Mouse (Mus musculus) frontal cortex, postnatal 14 days (tissue): ENCODE data around the gene Stk32c.

Source experiments
- DNase-seq, 2 experiments: peaks; one replicate each; pipeline ENCODE4 v3.0.0; 2022; ENCODE audit warnings: low spot score in 2 of 2

Stk32c gene

GRCm38 (mm10) chr7:139228447-139229171 is 15.5 kb upstream of the Stk32c start:
- no peak for DNase-seq

- DNase-seq: no peak
These were observed 13.3 kb upstream of the Stk32c start for GRCm38 (mm10) chr7:139226416-139226815.

DNA sequence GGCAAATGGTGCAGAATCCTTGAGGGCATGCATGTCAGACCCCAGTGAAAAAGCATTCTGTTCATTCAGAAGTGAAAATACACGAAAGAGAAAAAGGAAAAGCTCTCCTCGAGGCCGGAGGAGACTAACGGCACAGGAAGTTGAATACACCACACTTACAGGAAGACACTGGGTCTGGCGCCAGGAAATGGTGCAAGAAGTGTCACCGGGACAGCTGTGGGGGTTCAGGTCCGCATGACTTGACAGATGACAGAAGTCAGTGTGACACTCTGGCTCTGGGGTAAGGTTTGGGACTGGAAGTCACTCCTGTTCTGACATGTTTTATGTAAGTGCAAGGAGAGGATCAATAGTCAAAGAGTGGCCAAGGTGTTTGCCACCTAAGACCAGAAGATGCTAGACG is 11.6 kb upstream of the Stk32c start:
- no peak for DNase-seq

DNA sequence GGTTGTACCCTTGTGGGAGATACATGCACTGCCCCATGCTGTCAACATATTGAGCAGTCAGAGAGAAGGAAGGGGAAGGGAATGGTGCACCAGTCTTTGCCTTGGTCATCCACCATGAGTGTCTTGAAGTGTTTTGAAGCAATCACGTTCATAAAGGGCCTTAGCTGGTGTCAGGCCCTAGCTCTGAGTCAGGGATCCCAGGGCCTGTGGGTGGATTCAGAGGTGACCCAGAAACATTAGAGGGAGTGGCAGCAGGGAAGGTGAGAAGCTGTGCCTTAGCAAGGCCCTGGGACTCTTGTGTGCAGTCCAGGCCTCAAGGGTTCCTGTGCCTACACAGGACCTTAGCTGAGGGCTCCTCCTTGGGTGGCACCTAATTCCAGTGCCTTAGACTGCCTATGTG is 11.0 kb upstream of the Stk32c start:
- no peak for DNase-seq

DNA sequence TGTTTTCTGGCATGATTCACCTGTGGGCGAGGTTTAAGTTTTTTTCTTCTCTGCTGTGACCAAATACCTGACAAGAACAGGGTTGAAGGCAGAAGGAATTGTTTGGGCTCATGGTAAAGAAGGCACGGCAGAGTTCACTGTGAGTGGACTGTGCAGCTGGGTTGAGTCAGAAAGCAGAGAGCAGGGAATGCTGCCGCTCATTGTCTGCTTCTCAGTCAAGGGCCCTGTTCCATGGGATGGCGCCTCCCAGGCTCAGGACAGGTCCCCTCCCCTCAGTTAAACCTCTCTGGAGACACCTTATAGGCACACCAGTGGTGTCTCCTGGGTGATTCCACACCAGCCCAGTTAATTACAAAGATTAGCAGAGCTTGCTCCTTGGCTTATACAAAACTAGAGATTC is 9.2 kb upstream of the Stk32c start:
- DNase-seq: no peak

DNA sequence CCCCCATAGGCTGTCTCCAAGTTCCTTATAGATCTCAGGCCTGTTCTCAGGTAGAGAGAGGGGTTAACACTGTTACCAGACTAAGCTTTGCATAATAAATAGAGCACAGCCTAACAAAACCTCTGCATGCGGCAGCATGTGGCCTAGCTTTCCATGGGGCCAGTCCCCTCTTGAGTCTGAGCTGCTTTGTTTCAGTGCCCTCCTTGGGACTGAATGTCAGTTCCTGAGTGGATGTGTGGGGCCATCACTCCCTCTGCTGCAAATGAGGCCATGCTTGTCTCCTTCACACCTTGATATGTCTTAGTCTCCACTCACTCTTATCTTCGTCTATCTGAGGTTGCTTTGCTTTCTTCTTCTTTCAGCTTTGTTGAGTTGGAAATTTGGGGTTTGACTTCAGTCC is 8.7 kb upstream of the Stk32c start:
- no peak for DNase-seq

GRCm38 (mm10) chr7:139221072-139221471 is 8.0 kb upstream of the Stk32c start:
- DNase-seq: no peak

GRCm38 (mm10) chr7:139220303-139220702 is 7.2 kb upstream of the Stk32c start:
- DNase-seq: peak in 1 of 2 experiments; percentile 18

DNA sequence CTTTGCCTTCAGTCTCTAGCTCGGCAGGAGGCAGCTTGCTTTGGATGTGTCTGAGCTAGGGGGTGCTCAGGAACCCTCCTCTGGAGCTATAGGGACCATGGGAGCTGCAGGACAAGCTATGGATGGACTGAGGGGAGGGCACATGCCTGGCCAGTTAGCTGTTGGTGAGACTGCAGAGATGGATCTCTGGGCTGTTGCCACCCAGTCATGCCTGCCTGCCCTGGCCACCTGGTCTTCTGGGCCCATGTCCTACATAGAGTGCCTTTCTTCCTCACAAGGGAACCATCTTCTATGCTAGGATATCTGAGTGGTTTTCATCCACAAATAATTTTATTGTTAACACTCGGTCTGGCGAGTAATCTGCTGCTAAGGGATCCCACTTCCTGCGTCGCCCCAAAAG is 6.4 kb upstream of the Stk32c start:
- no peak for DNase-seq

DNA sequence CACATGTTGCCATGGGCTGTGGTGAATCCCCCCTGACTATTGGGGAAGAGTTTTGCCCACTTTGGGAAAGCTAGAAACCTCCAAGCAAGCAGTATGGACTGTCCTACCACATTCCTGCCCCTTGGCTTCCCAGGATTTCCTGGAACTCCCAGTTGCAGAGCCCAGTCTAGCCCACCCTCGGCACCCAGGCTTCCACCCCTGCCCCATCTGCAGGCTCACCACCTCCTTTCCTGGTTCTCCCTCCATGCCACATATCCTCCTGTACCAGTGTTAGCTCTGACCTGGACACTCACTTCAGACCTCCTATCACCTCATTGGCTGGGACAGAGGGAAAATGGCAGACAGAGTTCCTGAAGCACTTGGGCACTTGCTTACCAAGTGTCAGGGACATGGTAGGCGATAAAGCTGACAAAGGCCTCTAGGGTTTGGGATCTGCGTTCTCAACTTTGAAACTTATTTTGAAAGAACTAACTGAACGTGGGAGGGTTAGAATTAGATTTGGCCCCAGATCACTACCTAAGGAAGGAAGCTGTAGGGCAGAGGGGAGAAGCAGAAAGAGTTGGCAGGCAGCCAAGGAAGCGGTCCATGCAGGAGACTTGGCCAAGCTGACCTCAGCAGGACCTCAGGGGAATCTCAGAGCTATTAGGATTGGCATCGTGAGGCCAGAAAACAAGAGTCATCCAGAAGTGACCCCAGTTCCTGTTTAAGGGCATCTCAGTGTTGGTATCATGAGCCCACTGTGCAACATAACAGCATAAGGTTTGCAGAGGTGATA is 5.7 kb upstream of the Stk32c start:
- peak in 1 of 2 experiments; percentile 7 for DNase-seq

DNA sequence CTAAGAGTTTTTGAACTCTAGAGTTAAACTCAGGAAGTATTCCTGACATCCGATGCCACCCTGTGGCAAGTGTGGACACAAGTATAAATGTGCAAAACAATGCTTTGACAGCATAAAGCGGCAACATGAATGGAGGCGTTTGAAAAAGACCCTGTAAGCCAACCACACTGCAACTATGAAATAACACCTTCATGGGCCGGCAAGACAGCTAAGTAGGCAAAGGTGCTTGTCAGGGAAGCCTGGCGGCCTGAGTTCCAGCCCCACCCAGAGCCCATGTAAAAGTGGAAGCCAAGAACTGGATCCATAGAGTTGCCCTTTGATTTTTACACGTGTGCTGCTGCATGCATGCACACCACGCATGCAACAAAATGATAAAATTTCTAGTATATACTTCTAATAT is 3.9 kb upstream of the Stk32c start:
- DNase-seq: peak in 1 of 2 experiments; percentile 2

DNA sequence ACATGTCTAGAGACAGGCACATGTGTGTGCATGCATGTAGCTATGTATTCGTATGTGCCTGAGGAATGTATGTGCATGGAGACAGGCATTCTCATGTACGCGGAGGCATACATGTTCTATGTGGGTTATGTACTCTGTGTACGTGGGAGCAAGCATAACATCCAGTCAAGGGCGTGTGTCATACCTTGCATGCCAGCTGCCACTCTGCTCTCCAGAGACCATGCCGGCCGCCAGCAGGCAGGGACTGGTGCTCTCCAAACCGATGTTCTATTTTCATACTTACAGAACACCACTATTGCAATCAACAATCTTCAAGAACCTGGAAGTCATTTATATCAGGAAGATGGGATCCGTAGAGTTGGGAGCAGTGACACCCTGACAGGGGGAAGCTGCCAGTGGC is 3.4 kb upstream of the Stk32c start:
- peak in 1 of 2 experiments; percentile 3 for DNase-seq

- peak in 1 of 2 experiments; percentile 3 for DNase-seq
These were observed 2.8 kb upstream of the Stk32c start for GRCm38 (mm10) chr7:139215946-139216345.

DNA sequence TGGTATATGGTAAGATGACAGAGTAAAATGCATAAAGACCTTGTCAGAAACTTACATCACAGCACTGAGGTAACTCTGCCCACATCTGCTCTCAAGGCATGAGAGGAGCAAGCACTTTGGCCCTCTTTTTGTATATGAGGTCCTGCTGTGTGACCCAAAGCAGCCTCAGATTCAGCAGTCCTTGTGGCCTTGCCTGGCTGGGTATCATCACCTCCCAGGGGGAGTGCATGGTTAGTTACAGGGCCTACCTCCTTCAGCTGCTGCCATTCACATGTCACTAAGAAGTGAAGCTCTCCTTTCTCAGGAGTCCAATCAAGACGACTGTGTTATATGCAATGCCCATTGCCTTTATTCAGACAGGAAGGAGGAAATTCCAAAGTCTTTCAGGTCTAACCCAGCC is 2.4 kb upstream of the Stk32c start:
- DNase-seq: no peak

GRCm38 (mm10) chr7:139214596-139215340 is 1.7 kb upstream of the Stk32c start:
- peak in 1 of 2 experiments; percentile 2 for DNase-seq

GRCm38 (mm10) chr7:139214160-139214559 is 1.1 kb upstream of the Stk32c start:
- DNase-seq: peak in 1 of 2 experiments; percentile 5

- no peak for DNase-seq
These were observed 644 bp upstream of the Stk32c start for GRCm38 (mm10) chr7:139213751-139214150.

DNA sequence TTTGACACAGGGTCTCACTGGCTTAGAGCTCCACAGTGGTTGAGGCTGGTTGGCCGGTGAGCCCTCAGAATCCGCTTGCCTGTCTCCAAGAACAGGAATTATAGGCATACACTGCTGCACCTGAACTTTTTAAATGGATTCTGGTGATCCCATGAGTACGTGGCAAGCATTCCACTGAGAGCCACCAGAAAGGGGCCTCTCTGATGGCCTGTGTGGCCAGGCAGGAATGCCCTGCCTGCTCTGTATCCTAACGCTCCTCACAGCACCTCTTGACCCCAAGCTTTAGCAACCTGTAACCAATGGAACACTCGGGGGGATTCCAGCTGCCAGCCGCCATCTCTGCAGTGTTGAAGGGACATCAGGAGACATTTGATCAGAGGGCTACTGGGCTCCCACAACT is 1.3 kb downstream of the Stk32c start:
- peak in 1 of 2 experiments; percentile 4 for DNase-seq

- DNase-seq: peak in 1 of 2 experiments; percentile 2
These were observed 4.4 kb downstream of the Stk32c start for GRCm38 (mm10) chr7:139208773-139209095.

DNA sequence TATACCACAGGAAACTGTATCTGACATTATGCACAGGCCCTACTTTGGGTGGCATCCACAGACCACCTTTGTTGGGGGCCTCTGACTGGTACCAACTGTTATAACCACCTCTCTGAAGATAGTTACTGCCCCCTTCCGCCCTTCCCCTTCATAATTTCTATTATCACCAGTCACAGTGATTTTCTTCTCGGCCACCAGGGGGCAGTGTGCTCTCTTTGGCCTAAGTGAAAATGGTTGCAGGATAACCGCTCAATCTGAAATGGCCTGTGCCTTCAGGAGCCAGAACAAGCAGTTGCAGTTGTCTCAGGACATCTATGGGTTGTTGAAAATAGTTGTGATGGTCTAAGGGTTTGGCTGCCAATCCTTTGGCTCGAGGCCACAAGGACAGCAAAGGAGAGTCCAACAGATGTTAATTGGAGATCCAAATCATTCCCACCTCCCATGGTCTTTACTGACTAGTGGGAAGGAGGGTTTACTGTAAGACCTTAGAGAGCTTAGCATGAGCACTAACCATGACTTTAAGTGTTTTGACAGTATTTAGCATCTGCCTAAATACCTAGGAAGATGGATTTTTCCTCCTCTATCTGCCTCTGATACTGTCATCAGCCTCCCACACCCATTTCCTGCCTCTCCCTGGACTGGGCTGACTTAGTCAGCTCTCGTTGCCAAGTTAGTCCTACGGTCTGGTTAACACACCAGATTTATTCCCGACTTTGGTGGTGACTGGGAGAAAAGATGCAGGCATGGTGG is 4.9 kb downstream of the Stk32c start:
- DNase-seq: peak in 1 of 2 experiments; percentile 4

- DNase-seq: no peak
These were observed 11.9 kb downstream of the Stk32c start for GRCm38 (mm10) chr7:139201209-139201608.

DNA sequence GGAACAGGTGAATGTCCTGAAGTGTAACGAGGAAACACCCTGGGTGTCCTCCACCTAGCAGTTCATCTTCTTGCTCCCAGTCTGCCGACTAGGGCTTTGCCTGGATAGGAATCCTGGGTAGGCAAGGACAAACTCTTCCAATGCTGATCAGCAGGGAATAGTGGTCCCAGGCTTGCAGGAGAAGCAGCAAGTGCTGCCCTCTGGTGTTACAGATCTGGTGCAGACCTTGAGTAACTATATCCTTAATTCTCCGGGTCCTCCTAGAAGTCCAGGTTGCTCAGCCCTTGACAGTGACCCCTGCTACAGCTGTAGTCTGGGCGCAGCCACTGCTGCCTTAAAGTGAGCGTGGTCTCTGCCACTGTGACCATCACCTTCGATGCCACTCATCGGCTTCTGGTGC is 13.0 kb downstream of the Stk32c start:
- DNase-seq: peak; percentile 31 to 63
